Mouse (Mus musculus): ENCODE measurements around the gene Mapre1. TPM values are rescaled to one million over a fixed set of nuclear protein-coding genes. Genes with fewer than 3 reads are reported as not detected.

Gene Mapre1
- 100 to 1,000 TPM; 148 to 152 TPM for total RNA-seq (2023)

DNA sequence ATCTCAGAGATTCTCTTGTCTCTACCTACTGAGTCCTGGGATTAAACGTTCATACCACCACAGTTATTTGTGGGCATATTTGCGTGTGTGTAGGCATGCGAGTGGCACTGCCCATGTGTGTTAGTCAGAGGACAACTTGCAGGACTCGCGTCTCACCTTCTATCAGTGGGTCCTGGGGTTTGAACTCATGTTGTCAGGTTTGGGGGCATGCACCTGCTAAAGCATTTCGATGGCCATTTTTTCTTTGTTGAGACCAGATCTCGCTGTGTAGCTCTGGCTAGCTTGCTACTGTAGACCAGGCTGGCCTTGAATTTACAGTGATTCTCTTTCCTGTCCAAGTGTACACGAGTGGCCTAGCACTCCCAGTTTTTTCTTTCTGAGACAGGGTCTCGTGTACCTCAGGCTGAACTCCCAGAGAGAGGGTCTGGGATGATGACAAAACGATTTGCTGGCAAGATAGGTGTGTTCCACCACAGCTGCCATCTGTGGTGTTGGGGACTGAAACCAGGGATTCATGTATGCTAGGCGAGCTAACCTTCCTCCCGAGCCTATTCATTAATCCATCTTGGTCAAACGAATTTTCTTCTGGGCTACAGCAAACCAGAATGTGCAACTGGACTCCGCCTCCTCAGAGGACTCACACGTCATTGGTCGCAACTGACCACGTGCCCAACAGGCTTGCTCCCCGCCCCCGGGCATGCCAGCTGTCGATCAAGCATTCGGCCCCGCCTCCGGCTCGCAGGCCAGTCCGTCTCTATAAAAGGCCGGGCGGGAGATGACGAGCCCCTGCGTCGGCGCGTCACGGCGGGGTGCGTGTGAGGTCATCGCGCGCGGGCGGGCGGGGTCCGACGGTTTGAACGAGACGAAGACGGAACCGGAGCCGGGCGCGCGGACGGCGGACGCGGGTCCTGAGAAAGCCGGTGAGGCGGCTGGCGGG is at the start of gene Mapre1:
TSS of gene Mapre1 (plus strand) at position 775 of the 937 bp plus-strand sequence.

GRCm38 (mm10) chr2:153696352-153696751 is 44.7 kb upstream of the Mapre1 start, which contains the start of gene Dnmt3c:
Dnmt3c (plus strand) TSS chr2:153696652.

DNA sequence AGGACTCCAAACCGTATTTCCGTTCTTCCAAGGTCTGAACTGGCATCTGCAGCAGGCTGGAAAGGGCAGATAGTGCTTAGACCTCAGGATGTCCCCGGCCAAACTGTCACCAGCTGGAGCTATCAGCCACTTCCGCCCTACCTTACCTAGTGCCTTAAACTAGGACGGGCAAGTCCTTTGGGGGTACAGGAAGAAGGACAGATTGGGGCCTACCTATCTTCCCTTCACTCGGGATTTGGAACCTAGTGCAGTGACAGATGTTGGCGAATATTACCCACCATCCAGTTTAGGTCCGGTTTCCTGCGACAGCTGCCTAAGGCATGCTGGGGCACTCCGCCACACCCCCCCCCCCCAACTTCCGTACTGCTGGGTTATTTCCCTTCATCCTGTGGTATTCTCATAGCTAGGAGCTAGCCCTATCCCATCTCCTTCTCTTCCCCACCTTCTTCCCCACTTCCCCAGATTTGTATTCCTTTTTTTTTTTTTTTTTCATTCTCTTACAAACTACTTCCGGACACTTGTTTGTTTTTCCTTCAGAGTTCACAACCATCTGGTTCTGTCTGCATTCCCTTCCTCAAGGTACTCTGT is 38.4 kb downstream of the Mapre1 start, which contains the start of gene Efcab8:
TSS of gene Efcab8 (plus strand) at position 538 of the 588 bp plus-strand sequence.

Other genes starting within 250 kb of the Mapre1 start
- gene 4930404H24Rik, start 248.5 kb upstream of the Mapre1 start, total RNA-seq (2023): not detected
- 1 to 10 TPM; 2.5 to 5.1 TPM for gene Nol4l, start 211.3 kb upstream of the Mapre1 start, total RNA-seq (2023)
- 10 to 100 TPM; 37.1 to 46.6 TPM for gene Commd7, start 108.5 kb upstream of the Mapre1 start, total RNA-seq (2023)
- gene Dnmt3b, start 91.8 kb upstream of the Mapre1 start, total RNA-seq (2023): 10 to 100 TPM in 1 of 2 experiments, 1 to 10 TPM in 1; 9.2 to 14.5 TPM
- not detected for gene Dnmt3c, start 44.6 kb upstream of the Mapre1 start, total RNA-seq (2023)
- gene Efcab8, start 38.7 kb downstream of the Mapre1 start, total RNA-seq (2023): 1 to 10 TPM in 1 of 2 experiments, under 1 TPM in 1; 0.76 to 2.4 TPM
- not detected for gene Sun5, start 129.8 kb downstream of the Mapre1 start, total RNA-seq (2023)
- gene Bpifb2, start 133.8 kb downstream of the Mapre1 start, total RNA-seq (2023): not detected
- not detected for gene Bpifb6, start 159.1 kb downstream of the Mapre1 start, total RNA-seq (2023)
- gene Bpifb3, start 177.0 kb downstream of the Mapre1 start, total RNA-seq (2023): not detected
- gene Bpifb4, start 196.9 kb downstream of the Mapre1 start, total RNA-seq (2023): not detected
- not detected for gene Bpifa6, start 233.7 kb downstream of the Mapre1 start, total RNA-seq (2023)

Measured in T-cell, adult 66 days (primary cell).